Mouse (Mus musculus) ovary, postnatal 10 days (tissue): ENCODE data around the gene Agbl4.
A peak's percentile ranks its signal among the peaks of the same experiment; 100 is the strongest.

Experiments
- DNase-seq: peaks from one replicate; pipeline ENCODE4 v3.0.0; 2022; ENCODE audit warnings: low spot score

Agbl4 gene

GRCm38 (mm10) chr4:110397618-110398045 is at the start of gene Agbl4:
Agbl4 (plus strand) TSS chr4:110397661.
- no peak for DNase-seq

GRCm38 (mm10) chr4:110350856-110351177 is 46.6 kb upstream of the Agbl4 start:
- no peak for DNase-seq

- DNase-seq = peak; percentile 31
These were observed 46.1 kb upstream of the Agbl4 start, which contains the start of gene Elavl4 for GRCm38 (mm10) chr4:110351178-110352000. Elavl4 (minus strand) TSS chr4:110351909.

- DNase-seq = no peak
These were observed 45.5 kb upstream of the Agbl4 start for GRCm38 (mm10) chr4:110352001-110352369.

- no peak for DNase-seq
These were observed 36.9 kb upstream of the Agbl4 start for GRCm38 (mm10) chr4:110360568-110360967.

- no peak for DNase-seq
These were observed 1.2 kb upstream of the Agbl4 start for GRCm38 (mm10) chr4:110396221-110396620.

- no peak for DNase-seq
These were observed 22.8 kb downstream of the Agbl4 start for GRCm38 (mm10) chr4:110420306-110420705.

GRCm38 (mm10) chr4:110427653-110428052 is 30.2 kb downstream of the Agbl4 start:
- DNase-seq = no peak

GRCm38 (mm10) chr4:110494371-110494770 is 96.9 kb downstream of the Agbl4 start:
- DNase-seq = no peak

- no peak for DNase-seq
These were observed 132.3 kb downstream of the Agbl4 start for GRCm38 (mm10) chr4:110529804-110530203.

GRCm38 (mm10) chr4:110549223-110549622 is 151.8 kb downstream of the Agbl4 start:
- DNase-seq = no peak

GRCm38 (mm10) chr4:110597726-110598283 is 200.3 kb downstream of the Agbl4 start:
- DNase-seq = no peak

- no peak for DNase-seq
These were observed 244.0 kb downstream of the Agbl4 start for GRCm38 (mm10) chr4:110641417-110641816.

- no peak for DNase-seq
These were observed 265.5 kb downstream of the Agbl4 start for GRCm38 (mm10) chr4:110662940-110663339.

- DNase-seq = no peak
These were observed 276.7 kb downstream of the Agbl4 start for GRCm38 (mm10) chr4:110674121-110674520.

GRCm38 (mm10) chr4:110735141-110735540 is 337.7 kb downstream of the Agbl4 start:
- DNase-seq = no peak

- no peak for DNase-seq
These were observed 360.5 kb downstream of the Agbl4 start for GRCm38 (mm10) chr4:110757941-110758340.

GRCm38 (mm10) chr4:110788596-110788995 is 391.1 kb downstream of the Agbl4 start:
- DNase-seq = no peak

GRCm38 (mm10) chr4:110799902-110800301 is 402.4 kb downstream of the Agbl4 start:
- DNase-seq = no peak

- no peak for DNase-seq
These were observed 413.5 kb downstream of the Agbl4 start for GRCm38 (mm10) chr4:110810947-110811346.

GRCm38 (mm10) chr4:110832776-110833175 is 435.3 kb downstream of the Agbl4 start:
- no peak for DNase-seq

- DNase-seq = no peak
These were observed 482.4 kb downstream of the Agbl4 start for GRCm38 (mm10) chr4:110879719-110880443.

GRCm38 (mm10) chr4:110916061-110916460 is 518.6 kb downstream of the Agbl4 start:
- no peak for DNase-seq
